Mouse (Mus musculus) ZHBTc4 (cell line): ENCODE results near the gene Tdrd3.
A peak's percentile ranks its signal among the peaks of the same experiment; 100 is the strongest.

Experiments used
- DNase-seq: peaks from one replicate; pipeline ENCODE4 v3.0.0-alpha.2; 2011; ENCODE audit warnings: low read depth, low spot score

Tdrd3 gene

GRCm38 (mm10) chr14:87451645-87452443, 35.4 kb downstream of the Tdrd3 start:
- peak; percentile 57 for DNase-seq

GRCm38 (mm10) chr14:87455630-87456175, 39.3 kb downstream of the Tdrd3 start:
- peak; percentile 40 for DNase-seq

- no peak for DNase-seq
These were observed 43.3 kb downstream of the Tdrd3 start for GRCm38 (mm10) chr14:87459777-87460176.

- DNase-seq, result no peak
These were observed 45.1 kb downstream of the Tdrd3 start for GRCm38 (mm10) chr14:87461543-87461942.

GRCm38 (mm10) chr14:87463963-87464654, 47.7 kb downstream of the Tdrd3 start:
- peak; percentile 74 for DNase-seq

- DNase-seq, result no peak
These were observed 48.2 kb downstream of the Tdrd3 start for GRCm38 (mm10) chr14:87464655-87465054.

GRCm38 (mm10) chr14:87467586-87467985, 51.1 kb downstream of the Tdrd3 start:
- peak; percentile 14 for DNase-seq

- no peak for DNase-seq
These were observed 55.1 kb downstream of the Tdrd3 start for GRCm38 (mm10) chr14:87471521-87471920.

GRCm38 (mm10) chr14:87472782-87473181, 56.3 kb downstream of the Tdrd3 start:
- DNase-seq, result no peak

- DNase-seq, result no peak
These were observed 59.4 kb downstream of the Tdrd3 start for GRCm38 (mm10) chr14:87475721-87476359.

- no peak for DNase-seq
These were observed 62.0 kb downstream of the Tdrd3 start for GRCm38 (mm10) chr14:87478339-87478951.

- no peak for DNase-seq
These were observed 69.4 kb downstream of the Tdrd3 start for GRCm38 (mm10) chr14:87485888-87486287.

- no peak for DNase-seq
These were observed 81.6 kb downstream of the Tdrd3 start for GRCm38 (mm10) chr14:87497955-87498594.

- no peak for DNase-seq
These were observed 89.5 kb downstream of the Tdrd3 start for GRCm38 (mm10) chr14:87505924-87506323.

GRCm38 (mm10) chr14:87515281-87515680, 98.8 kb downstream of the Tdrd3 start:
- no peak for DNase-seq

- DNase-seq, result no peak
These were observed 100.9 kb downstream of the Tdrd3 start for GRCm38 (mm10) chr14:87517381-87517780.

- DNase-seq, result no peak
These were observed 115.4 kb downstream of the Tdrd3 start for GRCm38 (mm10) chr14:87531847-87532246.

GRCm38 (mm10) chr14:87537127-87537819, 120.8 kb downstream of the Tdrd3 start:
- DNase-seq, result no peak

- no peak for DNase-seq
These were observed 133.5 kb downstream of the Tdrd3 start for GRCm38 (mm10) chr14:87549986-87550385.

GRCm38 (mm10) chr14:87552211-87552610, 135.8 kb downstream of the Tdrd3 start:
- no peak for DNase-seq

GRCm38 (mm10) chr14:87563841-87564240, 147.4 kb downstream of the Tdrd3 start:
- DNase-seq, result no peak
